Mouse (Mus musculus): ENCODE results near the gene Cdt1. TPM values are rescaled to one million over a fixed set of nuclear protein-coding genes. Genes with fewer than 3 reads are reported as not detected.

The Cdt1 gene
- total and polyA plus RNA-seq, 3 experiments = 46.0 to 67.3 (median 50.0) TPM

- Histone ChIP-seq H3K4me2 (ENCODE audit: insufficient read depth, low read depth, poor library complexity, severe bottlenecking) (no peak overlapping the region), H3K79me2 (replicated peaks; ENCODE audit: control insufficient read depth, extremely low read depth, insufficient read depth, poor library complexity, severe bottlenecking) (peaks cover 45% of the 10 kb centered on the region), H3K4me1 (ENCODE audit: control insufficient read depth in 1 of 2, insufficient read depth in 2 of 2) (peaks cover 12 to 31% of the 10 kb centered on the region in 2 experiments), H3K4me3 (replicated peaks in 1 of 3; ENCODE audit: low read depth in 2 of 3, low read length in 2 of 3, poor library complexity in 1 of 3) (no peak overlapping the region), H3K9ac (ENCODE audit: insufficient read depth, low read depth) (no peak overlapping the region), H3K27ac (ENCODE audit: insufficient read depth, low read depth) (no peak overlapping the region), H3K36me3 (replicated peaks in 1 of 2; ENCODE audit: control insufficient read depth in 1 of 2, insufficient read depth in 1 of 2, low read length in 1 of 2) (peaks cover 5 to 60% of the 10 kb centered on the region in 2 experiments), H3K9me3 (replicated peaks; ENCODE audit: low read length) (peaks cover 4% of the 10 kb centered on the region), H3K27me3 (replicated peaks) (no peaks in the 10 kb centered on the region)
- in situ Hi-C loops (cut with MboI; ENCODE audit: low pct_ligation_motif_present, low pct_unique_long_range_greater_than_20kb, low sequenced_read_pairs) = no loop called here
- dilution Hi-C loops (cut with MboI; ENCODE audit: extremely low pct_ligation_motif_present, extremely low pct_unique_long_range_greater_than_20kb, low sequenced_read_pairs) = no loop called here
- DNase-seq (ENCODE audit: extremely low read depth) = no peak
- TF ChIP-seq POLR2A (IDR thresholded peaks at IDR 0.05; ENCODE audit: low read depth, low read length) = no peak
- TF ChIP-seq ZKSCAN1 (IDR thresholded peaks at IDR 0.05; ENCODE audit: borderline replicate concordance, low read depth, low read length) = no peak
- TF ChIP-seq KAT2A (IDR thresholded peaks at IDR 0.05; ENCODE audit: insufficient replicate concordance, low read length) = no peak
Observed at GRCm38 (mm10) chr8:122544138-122544537, 23.7 kb upstream of the Cdt1 start.

GRCm38 (mm10) chr8:122546066-122546755 is 21.6 kb upstream of the Cdt1 start:
- peaks cover 12 to 35% of the 10 kb centered on the region in 2 experiments for H3K4me1 ChIP-seq (ENCODE audit: control insufficient read depth in 1 of 2, insufficient read depth in 2 of 2)
- peak overlapping the region; percentile 91 for H3K27ac ChIP-seq (ENCODE audit: insufficient read depth, low read depth)

GRCm38 (mm10) chr8:122546811-122547453 is 20.9 kb upstream of the Cdt1 start:
- peak overlapping the region; percentile 96 for H3K4me2 ChIP-seq (ENCODE audit: insufficient read depth, low read depth, poor library complexity, severe bottlenecking)
- H3K9me3 ChIP-seq (replicated peaks; ENCODE audit: low read length) = peaks cover 4% of the 10 kb centered on the region
- H3K27ac ChIP-seq (ENCODE audit: insufficient read depth, low read depth) = peak overlapping the region; percentile 91
- H3K36me3 ChIP-seq (replicated peaks in 1 of 2; ENCODE audit: control insufficient read depth in 1 of 2, insufficient read depth in 1 of 2, low read length in 1 of 2) = peaks cover 0 to 36% of the 10 kb centered on the region in 2 experiments
- H3K4me1 ChIP-seq (ENCODE audit: control insufficient read depth in 1 of 2, insufficient read depth in 2 of 2) = peaks cover 15 to 39% of the 10 kb centered on the region in 2 experiments
- peak overlapping the region; percentile 53 to 69 (median 55) for H3K4me3 ChIP-seq (replicated peaks in 1 of 3; ENCODE audit: low read depth in 2 of 3, low read length in 2 of 3, poor library complexity in 1 of 3)
- no peaks in the 10 kb centered on the region for H3K27me3 ChIP-seq (replicated peaks)
- peaks cover 46% of the 10 kb centered on the region for H3K79me2 ChIP-seq (replicated peaks; ENCODE audit: control insufficient read depth, extremely low read depth, insufficient read depth, poor library complexity, severe bottlenecking)
- no peak for DNase-seq (ENCODE audit: extremely low read depth)
- no peak for TF ChIP-seq ETS1 (conservative IDR thresholded peaks at IDR 0.05; ENCODE audit: low read depth, low read length)
- no peak for TF ChIP-seq CTCF (conservative IDR thresholded peaks at IDR 0.05 in 1 of 2, IDR thresholded peaks at IDR 0.05 in 1 of 2; ENCODE audit: low read depth in 2 of 2, low read length in 2 of 2)
- no peak for TF ChIP-seq RCOR1 (conservative IDR thresholded peaks at IDR 0.05; ENCODE audit: low read depth, low read length)
- TF ChIP-seq PAX5 (IDR thresholded peaks at IDR 0.05; ENCODE audit: low read length) = no peak
- TF ChIP-seq POLR2AphosphoS2 (IDR thresholded peaks at IDR 0.05; ENCODE audit: low read depth, low read length) = no peak
- TF ChIP-seq IRF4 (IDR thresholded peaks at IDR 0.05; ENCODE audit: low read depth, low read length) = no peak
- TF ChIP-seq MAZ (IDR thresholded peaks at IDR 0.05; ENCODE audit: low read depth, low read length) = no peak
- no peak for TF ChIP-seq TBP (conservative IDR thresholded peaks at IDR 0.05; ENCODE audit: low read depth, low read length)
- no peak for TF ChIP-seq JUN (IDR thresholded peaks at IDR 0.05; ENCODE audit: insufficient read depth, low read depth, low read length)
- TF ChIP-seq USF2 (conservative IDR thresholded peaks at IDR 0.05; ENCODE audit: low read depth, low read length) = no peak
- in situ Hi-C loops (cut with MboI; ENCODE audit: low pct_ligation_motif_present, low pct_unique_long_range_greater_than_20kb, low sequenced_read_pairs) (loop anchor here (5.0 kb wide), 1 partner anchor 45 kb away; no protein-coding TSS in a partner anchor), dilution Hi-C loops (cut with MboI; ENCODE audit: extremely low pct_ligation_motif_present, extremely low pct_unique_long_range_greater_than_20kb, low sequenced_read_pairs) (no loop called here)
- H3K9ac ChIP-seq (ENCODE audit: insufficient read depth, low read depth) = peak overlapping the region; percentile 88

More at GRCm38 (mm10) chr8:122546066-122546755, 21.6 kb upstream of the Cdt1 start:
- Histone ChIP-seq H3K79me2 (replicated peaks; ENCODE audit: control insufficient read depth, extremely low read depth, insufficient read depth, poor library complexity, severe bottlenecking) (peaks cover 47% of the 10 kb centered on the region), H3K9me3 (replicated peaks; ENCODE audit: low read length) (peaks cover 4% of the 10 kb centered on the region), H3K4me2 (ENCODE audit: insufficient read depth, low read depth, poor library complexity, severe bottlenecking) (peak overlapping the region; percentile 96), H3K9ac (ENCODE audit: insufficient read depth, low read depth) (peak overlapping the region; percentile 88), H3K4me3 (replicated peaks in 1 of 3; ENCODE audit: low read depth in 2 of 3, low read length in 2 of 3, poor library complexity in 1 of 3) (peak overlapping the region; percentile 53 to 69 (median 55)), H3K27me3 (replicated peaks) (no peaks in the 10 kb centered on the region), H3K36me3 (replicated peaks in 1 of 2; ENCODE audit: control insufficient read depth in 1 of 2, insufficient read depth in 1 of 2, low read length in 1 of 2) (peaks cover 0 to 43% of the 10 kb centered on the region in 2 experiments)
- no peak for DNase-seq (ENCODE audit: extremely low read depth)
- dilution Hi-C loops (cut with MboI; ENCODE audit: extremely low pct_ligation_motif_present, extremely low pct_unique_long_range_greater_than_20kb, low sequenced_read_pairs) = no loop called here
- no peak for TF ChIP-seq ETS1 (conservative IDR thresholded peaks at IDR 0.05; ENCODE audit: low read depth, low read length)
- TF ChIP-seq MAFK (IDR thresholded peaks at IDR 0.05; ENCODE audit: insufficient replicate concordance, low read length) = no peak
- TF ChIP-seq SIN3A (IDR thresholded peaks at IDR 0.05; ENCODE audit: low read length) = no peak
- no peak for TF ChIP-seq JUND (conservative IDR thresholded peaks at IDR 0.05; ENCODE audit: low read depth, low read length)
- no peak for TF ChIP-seq CHD1 (IDR thresholded peaks at IDR 0.05; ENCODE audit: low read depth, low read length)
- TF ChIP-seq MYC (IDR thresholded peaks at IDR 0.05; ENCODE audit: low read depth, low read length) = no peak
- no peak for TF ChIP-seq NELFE (IDR thresholded peaks at IDR 0.05; ENCODE audit: low read depth, low read length)
- TF ChIP-seq MXI1 (IDR thresholded peaks at IDR 0.05; ENCODE audit: low read depth, low read length) = no peak
- TF ChIP-seq EP300 (IDR thresholded peaks at IDR 0.05; ENCODE audit: low read length) = no peak
- TF ChIP-seq GABPA (IDR thresholded peaks at IDR 0.05; ENCODE audit: insufficient replicate concordance, low read depth, low read length) = no peak
- no peak for TF ChIP-seq SMC3 (IDR thresholded peaks at IDR 0.05; ENCODE audit: low read depth, low read length)
- TF ChIP-seq POLR2A (IDR thresholded peaks at IDR 0.05; ENCODE audit: low read depth, low read length) = no peak
- TF ChIP-seq IRF4 (IDR thresholded peaks at IDR 0.05; ENCODE audit: low read depth, low read length) = no peak
- TF ChIP-seq CHD2 (IDR thresholded peaks at IDR 0.05; ENCODE audit: low read length) = no peak
- in situ Hi-C loops (cut with MboI; ENCODE audit: low pct_ligation_motif_present, low pct_unique_long_range_greater_than_20kb, low sequenced_read_pairs) = loop anchor here (5.0 kb wide), 1 partner anchor 44 kb away; no protein-coding TSS in a partner anchor

All from CH12.LX (cell line).